Mouse (Mus musculus): ENCODE data around the gene Stmn1.
"Not testable (repeated sequence)": the region's sequence is repeated elsewhere in the genome, so short reads cannot be mapped to it uniquely, and the experiment has no call there.

Stmn1 gene

DNA sequence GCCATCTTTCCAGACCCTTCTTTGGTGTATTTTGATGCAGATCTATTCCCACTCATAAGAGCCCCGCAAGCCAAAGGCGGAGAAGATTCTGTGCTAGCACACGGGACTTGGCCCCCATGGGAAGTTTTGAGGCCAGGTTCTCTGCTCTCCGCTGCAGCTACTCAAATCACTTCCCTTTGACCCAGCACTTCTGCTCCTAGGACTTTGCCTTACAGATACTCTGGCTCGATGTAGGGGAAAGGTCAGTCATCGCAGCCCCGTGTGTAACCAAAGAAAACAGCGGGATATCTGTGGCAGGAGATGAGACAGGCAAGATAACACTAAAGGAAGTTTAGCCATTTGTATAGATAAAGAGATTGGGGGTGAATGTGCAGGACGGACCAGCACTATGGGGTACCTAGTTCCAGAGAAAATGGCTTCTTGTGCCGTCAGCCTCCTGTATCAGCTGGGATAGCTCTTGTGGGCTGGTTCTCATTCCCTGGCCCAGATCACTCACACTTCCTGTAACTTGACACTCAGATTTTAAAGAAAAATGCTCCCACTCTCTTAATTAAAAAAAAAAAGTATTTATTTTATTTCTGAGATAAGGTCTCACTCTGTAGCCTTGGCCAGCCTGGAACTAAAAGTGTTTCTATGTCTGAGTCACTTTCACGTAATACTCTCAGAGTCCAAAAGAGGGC is 22.0 kb downstream of the Stmn1 start:
- no peak for DNase-seq

DNA sequence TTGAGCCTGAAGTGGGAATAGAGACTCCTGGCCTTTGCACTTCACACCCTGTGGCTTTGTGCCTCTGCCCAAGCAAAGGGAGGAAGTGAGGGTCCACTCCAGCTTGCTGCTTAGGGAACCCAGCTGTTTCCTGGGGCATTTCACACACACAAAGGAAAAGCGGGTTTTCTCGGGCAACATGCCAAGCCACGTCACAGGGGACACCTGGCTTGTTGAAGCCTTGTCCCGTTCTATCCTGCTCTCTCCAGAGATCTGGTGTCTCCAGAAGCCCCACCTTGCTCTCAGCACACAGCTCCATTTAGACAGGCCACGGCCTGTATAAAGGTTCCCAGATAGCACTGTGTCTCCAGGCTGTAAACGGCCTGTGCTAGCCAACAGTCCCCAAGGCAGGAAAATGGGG is 23.6 kb downstream of the Stmn1 start:
- DNase-seq, result peak; percentile 54 to 64

DNA sequence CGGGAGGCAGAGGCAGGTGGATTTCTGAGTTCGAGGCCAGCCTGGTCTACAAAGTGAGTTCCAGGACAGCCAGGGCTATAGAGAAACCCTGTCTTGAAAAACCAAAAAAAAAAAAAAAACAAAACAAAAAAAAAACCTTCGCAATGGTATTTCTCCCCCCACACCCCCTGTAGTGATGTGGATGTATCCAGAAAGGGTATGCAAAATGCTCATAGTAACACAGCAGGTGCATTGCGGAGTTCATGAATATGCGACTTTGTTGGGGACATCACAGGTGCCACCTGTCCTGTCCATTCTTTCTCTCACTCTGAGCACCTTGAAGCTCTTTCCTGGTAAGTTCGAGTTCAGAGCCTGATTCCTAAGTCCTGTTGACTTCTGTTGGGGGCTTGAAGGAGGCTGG is 26.0 kb downstream of the Stmn1 start:
- DNase-seq, result peak in 1 of 2 experiments; percentile 8

DNA sequence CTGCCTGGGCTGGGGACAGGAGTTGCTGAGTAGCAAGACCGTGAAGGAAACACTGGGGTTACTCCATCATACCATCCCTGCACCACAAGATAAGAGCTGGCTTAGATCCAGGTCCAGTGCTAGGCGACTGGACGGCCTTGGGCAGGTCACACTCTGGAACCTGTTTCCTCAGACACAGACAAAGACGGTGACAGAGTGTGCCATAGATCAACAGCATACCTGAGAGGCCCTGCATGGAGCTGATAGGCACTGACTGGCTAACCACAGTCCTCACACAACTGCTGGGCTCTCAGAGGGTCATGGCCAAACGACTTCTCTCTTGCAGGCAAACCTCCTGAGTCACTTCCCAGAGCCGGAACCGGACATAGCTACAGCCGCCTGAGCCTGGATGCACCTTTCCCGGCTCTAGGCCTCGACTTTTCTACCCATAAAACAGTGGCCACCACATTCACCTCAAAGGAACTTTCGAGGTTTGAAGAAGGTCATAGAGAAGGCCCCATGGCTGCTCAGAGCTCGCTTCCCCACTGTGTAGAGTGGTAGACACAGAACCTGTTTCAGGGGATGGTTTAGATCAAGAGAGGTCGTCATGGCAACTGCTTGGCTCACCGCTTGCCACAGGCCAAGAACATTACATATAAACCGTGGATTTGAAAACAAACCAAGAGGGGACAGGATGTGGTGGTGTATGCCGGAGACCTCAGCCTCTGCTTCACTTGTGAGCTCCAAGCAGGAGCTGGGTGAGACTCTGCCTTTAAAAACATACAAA is 26.8 kb downstream of the Stmn1 start:
- peak; percentile 62 to 72 for DNase-seq

DNA sequence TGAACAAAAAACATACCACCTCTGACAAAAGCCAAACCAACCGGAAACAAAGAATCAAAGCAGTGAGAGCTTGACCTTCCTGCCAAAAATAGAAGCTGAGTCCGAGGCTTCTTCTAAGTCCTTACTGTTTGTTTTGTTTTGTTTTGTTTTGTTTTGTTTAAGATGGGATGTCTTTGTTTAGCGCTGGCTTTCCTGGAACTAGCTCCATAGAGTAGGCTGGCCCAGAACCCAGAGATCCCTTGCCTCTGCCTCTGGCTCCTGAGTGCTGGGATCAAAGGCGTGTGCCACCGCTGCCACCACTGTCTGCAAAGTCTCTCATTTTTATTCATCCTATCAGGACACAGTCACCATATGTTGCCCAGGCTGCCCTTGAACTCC is 27.4 kb downstream of the Stmn1 start:
- DNase-seq, result peak; percentile 46 to 55

DNA sequence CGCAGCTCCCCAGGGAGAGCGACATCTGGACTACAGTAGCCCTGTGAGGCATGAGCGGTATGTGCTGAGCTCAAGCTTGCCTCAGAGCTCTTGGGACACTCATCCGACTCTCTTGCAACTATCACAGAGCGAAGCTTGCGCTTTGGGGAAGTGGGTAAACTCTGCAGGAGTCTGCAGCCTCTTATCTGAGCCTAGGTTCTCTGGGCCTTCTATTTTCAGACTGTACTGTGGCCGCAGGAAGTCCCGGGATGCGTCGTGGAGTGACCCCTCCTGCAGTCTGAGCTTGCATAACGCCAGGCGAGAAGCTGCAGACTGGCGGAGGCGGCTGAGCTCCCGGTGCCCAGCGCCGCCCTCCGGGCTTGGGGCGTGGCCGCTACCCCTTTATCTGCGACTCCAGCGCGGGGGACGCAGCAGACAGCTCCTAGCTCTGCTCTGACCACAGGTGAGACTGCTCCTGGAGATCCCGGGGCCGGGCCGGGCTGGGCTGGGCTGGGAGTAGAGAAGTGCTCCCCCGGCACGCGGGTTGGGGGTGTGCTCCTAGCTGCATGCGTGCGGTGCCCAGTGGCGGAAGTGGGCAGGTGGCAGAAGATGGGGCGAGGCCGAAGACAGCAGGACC is 28.6 kb downstream of the Stmn1 start, which contains the start of gene Paqr7:
Gene Paqr7, plus strand, starts transcription at position 103 of the 616 bp plus-strand sequence.
- DNase-seq, result peak; percentile 87 to 92

DNA sequence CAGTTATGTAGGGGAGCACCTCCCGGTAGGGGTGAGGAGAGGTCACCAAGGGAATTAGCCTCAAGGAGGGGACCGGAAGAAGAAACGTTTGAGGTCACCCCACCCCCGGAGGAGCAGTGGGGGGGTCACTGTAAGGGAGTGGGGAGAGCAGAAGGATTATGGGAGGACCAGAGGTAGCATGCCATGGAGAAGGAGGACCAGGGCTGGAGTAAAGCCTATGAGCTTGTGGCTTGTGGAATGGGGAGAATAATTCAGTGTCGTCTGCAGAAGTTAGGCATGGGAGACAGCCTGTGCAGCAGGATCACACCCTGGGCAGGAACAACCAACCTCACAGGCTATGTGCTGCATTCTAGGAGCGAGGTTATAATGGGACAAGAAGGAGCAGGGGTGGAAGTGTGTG is 29.1 kb downstream of the Stmn1 start:
- DNase-seq, result no peak

DNA sequence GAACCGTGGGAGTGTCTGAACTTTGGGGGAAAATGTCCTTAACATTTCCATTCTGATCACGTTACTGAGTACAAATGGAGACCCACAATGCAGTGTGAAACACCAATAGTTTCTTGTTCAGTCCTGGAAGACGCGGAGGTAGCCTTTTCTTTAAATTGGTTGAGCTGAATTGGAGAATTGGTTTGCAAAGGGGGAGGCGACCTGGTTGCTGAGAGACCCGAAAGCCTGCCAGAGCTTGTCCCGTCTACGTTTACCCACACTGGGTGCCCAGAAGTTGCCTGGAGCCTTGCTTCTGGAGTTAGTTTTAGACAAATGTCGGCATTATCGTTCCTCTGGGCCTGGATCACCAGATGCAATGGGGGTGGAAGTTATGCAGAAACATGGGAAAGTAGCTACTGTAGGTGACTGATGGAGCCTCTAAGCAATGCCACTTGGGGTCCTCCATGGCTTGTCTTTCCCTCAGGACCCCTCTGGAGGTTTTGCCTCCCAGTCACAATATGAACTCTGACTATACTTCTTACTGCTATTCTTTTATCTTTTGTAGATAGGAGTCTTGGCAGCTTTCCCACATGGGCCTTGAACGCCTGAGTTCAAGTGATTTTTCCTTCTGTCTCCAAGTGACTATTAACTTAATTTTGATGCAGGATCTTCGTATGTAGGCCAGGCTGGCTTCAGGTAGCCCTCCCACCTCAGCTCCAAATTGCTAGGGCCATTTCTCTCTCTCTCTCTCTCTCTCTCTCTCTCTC is 30.0 kb downstream of the Stmn1 start:
- DNase-seq, result no peak

DNA sequence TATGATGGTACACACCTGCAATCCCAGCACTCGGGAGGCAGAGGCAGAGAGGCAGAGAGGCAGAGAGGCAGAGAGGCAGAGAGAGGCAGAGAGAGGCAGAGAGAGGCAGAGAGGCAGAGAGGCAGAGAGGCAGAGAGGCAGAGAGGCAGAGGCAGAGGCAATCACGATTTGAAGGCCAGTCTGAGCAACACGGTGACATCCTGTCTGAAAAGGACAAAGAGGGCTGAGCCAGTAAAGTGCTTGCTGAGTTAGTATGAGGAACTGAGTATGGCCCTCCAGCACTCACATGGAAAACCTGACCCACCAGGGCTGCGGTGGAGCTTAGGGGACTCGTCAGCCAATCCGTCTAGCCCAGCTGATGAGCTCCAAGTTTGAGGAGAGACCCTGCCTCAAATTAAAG is 30.9 kb downstream of the Stmn1 start:
- not testable (repeated sequence) for DNase-seq

DNA sequence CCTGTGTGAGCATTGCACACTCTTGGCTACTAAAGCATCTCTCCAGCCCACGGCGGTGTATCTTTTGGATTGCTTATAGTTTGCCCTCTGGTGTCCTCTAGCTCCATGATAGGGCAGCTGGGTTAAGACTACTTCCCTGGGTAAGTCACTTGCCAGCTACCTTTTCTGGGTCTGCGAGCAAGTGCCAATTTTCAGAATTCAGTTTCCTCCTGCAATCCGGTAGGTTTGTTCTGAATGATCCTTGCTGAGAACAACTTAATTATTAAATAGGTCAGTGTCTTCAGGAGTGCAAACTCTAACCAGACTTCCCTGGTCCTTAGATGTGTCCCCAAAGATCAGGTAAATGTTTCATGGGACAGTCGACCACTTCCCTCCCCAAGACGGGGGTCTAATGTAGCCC is 33.0 kb downstream of the Stmn1 start:
- no peak for DNase-seq

DNA sequence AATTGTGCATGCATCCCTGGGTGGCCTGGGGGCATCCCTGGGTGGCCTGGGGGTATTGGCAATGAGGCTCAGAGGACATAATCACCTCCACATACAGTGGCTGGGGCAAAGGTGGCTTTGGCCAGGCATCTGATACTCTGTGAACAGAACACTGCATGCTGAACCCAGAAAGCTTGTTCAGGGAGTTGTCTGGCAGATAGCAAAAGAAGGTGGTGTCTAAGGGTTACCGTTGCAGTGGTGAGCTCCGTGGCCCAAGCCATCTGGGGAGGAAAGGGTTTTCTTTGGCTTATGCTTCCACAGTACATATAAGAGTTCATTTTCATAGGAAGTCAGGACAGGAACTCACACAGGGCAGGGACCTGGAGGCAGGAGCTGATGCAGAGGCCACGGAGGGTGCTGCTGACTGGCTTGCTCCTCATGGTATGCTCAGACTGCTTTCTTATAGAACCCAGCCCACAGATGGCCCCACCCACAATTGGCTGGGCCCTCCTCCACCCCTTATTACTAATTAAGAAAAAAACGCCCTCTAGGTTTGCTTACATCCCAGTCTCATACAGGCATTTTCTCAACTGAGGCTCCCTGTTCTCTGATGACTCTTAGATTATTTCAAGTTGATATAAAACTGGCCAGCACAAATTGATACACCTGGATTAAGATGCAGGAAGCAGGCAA is 35.7 kb downstream of the Stmn1 start:
- DNase-seq, result no peak

DNA sequence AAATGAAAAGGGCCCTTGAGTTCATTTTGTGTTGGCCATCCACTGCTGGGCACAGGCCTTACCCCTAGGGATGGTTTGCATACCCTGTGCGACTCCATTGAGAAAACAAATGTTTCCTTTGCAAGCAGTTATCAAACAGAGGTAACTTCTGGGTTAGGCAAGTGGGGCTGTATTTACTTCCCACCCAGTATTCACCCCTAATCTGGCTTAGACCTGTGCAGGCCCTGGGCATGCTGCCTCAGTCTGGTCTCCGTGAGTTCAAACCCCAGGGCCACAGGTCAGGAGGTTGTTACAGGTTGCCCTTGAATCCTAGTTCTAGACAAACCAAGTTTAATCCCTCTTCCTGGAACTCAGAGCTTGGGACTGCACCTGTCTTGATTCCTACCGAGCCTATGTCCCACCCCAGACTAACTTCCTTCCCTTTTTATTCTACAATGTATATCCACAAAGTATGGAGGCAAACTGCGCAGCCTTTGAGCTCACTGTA is 37.2 kb downstream of the Stmn1 start:
- no peak for DNase-seq

DNA sequence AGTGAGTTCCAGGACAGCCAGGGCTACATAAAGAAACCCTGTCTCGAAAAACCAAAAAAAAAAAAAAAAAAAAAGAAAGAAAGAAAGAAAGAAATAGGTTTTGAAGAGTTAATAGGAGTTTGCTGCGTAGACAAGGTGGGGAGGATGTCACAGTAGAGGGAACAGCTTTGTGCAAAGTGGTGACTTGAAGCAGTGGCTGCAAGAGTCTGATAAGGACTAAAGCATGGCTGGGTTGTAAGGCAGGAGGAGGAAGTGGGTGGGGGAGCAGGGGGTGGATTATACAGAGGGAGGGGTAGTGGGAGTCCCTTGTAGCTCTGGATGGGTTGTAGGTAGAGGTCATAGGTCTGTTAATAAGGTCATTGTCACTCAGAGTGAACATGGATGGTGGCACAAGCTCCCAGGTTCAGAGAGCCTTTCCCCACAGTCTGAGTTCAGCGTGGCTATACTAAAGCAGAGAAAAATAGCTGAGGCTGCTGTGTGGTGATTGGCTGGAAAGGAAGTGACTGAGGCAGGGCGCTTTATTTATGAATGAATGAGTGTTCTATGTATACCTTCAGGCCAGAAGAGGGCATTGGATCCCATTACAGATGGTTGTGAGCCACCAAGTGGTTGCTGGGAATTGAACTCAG is 38.0 kb downstream of the Stmn1 start:
- DNase-seq, result no peak

DNA sequence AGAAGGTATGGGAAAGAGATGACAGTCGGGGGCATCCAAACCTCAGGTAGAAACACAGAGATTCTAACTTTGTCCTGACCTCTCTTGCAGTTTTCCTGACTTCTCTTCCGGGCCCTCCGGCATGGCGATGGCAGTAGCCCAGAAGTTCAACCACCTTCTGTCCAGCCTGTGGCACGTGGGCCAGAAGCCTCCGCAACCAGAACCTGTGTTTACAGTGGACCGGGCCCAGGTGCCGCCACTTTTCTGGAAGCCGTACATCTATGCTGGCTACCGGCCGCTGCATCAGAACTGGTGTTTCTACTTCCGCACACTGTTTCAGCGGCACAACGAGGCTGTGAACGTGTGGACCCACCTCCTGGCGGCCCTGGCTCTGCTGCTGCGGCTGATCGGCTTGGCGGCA is 38.6 kb downstream of the Stmn1 start:
- DNase-seq, result no peak

DNA sequence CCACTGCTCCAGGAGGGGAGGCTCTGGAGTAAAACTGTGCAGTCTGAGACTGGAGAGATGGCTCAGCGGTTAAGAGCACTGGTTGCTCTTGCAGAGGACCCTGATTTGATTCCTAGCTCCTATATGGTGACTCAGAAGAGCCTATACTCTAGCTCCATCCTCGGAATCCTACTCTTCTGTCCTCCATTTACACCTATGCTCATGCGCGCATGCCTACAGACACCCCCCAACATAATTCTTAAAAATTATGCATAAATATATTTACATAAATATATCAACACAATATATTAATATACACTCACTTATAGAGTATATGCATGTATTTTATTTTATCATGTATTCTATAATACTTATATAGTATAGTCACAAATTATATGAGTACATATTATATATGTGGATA is 42.3 kb downstream of the Stmn1 start:
- DNase-seq, result no peak

DNA sequence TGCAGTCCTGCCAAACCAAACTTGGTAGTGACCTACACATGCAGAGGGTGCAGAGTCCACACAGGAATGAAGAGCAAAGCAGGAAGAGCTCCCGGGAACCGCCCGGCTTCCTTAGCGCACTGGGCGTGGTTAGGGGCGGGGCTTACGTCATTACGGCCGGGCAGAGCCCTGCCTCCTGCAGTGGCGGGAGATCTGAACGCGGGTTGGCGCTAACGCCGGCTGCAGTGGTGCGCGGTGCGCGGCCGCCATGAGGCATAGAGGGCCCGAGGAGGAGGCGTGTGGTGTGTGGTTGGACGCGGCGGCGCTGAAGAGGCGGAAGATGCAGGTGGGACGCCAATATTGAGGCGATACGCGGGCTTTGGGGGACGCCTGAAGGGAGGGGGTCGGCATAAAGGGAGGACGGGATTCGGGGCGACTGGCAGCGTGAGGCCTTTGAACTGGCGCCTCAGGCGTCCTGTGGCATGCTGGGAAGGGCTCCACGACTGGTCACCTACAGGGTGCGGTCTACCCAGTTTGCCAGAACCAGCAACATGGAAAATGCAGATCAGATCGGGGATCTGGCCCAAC is 42.8 kb downstream of the Stmn1 start, which contains the start of gene Aunip:
Gene Aunip, plus strand, starts transcription at position 155 of the 567 bp plus-strand sequence.
- peak; percentile 92 to 93 for DNase-seq

DNA sequence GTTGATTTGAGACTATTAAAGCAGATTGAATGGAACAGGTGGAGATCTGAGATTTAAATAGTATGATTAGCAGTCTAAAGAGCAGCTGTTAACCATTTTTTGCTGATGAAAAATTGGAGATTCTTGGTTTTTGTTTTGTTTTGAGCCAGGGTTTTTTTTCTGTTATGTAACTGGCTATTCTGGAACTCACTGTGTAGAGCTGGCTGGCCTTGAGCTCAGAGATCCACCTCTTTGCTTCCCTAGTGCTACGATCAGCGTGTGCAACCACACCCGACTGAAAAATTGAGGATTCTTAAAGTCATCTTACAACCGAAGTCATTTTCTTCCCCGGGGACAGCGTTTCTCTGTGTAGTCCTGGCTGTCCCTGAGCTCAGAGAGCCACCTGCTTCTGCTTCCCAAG is 43.6 kb downstream of the Stmn1 start:
- DNase-seq, result no peak

DNA sequence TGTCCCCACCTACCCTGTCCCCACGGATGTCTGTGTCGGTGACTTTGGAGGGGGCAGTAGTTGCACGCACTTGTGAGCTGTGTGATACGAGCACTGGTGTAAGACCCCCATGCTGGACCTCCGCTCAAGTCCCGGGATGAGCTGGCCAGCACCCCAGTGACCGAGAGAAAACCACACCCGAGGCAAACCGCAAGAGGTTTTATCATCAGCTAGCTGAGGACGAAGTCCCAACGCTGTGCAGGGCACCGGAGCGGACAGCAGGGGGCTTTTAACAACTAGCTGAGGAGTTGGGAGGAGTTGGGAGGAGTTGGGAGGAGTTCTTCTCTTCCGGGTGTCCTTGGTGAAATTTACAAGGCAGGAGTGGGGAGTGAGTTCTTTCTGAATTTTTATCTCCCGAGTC is 44.7 kb downstream of the Stmn1 start:
- DNase-seq, result peak; percentile 82 to 84

DNA sequence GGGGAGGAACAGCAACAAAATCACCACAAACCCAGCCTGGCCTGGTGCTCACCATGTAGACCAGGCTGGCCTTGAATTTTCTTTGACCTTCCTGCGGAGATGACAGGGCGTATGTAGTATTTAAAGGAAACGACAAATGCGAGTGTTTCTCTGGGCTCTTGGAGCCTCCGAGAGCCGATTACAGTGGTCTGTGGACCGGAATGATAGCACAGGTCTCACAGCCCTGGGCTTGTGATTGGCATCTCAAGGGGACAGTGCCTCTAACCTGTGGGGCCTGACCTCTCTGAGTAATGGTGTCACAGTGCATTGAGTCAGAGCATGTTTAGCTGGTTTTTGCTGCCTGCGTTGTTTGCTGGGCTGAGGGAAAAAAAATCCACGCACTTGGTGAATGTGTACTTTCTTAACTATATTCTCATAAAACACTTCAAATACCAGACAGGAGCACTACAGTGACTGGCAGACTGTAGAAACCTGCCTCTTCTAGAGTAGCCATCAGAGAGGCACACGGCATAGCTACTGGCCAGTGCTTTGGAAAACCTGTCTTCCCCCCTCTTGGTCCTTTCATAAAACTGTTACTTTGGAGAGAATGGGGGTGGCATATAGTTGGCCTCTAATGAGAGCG is 46.3 kb downstream of the Stmn1 start:
- DNase-seq, result peak in 1 of 2 experiments; percentile 31

DNA sequence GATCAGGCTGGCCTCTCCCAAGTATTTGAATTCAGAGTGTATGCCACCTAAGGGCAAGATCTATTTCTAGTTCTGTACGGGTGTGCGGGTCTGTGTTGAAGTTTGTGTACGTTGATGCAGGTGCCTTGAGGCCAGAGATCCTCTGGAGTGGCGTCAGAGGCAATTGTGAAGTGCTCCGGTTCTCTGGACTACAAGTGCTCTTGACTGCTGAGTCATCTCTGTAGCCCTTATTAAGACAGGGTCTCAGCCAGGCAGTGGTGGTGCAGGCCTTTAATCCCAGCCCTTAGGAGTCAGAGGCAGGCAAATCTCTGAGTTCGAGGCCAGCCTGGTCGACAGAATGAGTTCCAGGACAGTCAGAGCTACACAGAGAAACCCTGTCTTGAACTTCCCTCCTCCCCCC is 47.5 kb downstream of the Stmn1 start:
- DNase-seq, result peak; percentile 29 to 56

DNA sequence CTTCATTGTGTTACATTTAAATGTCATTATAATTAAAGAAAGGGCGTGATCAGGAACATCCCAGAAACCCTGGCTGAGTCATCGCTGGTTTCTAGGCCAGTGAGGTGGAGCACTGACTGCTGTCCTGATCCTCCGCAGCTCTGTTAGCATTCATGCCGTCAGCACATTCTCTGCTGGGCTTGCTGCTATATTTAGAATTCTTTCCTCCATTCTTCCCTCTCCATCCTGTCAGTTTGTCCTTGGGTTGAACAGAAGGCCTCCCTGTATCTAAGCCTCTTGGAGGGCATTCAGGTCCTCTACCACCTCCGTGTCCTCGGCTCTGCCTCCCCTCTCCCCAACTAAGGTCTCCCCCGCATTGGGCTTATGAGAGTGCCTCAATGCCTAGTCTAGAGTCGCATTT is 48.9 kb downstream of the Stmn1 start:
- DNase-seq, result peak in 1 of 2 experiments; percentile 27

Measured in lung, postnatal 4 days (tissue).